Mouse (Mus musculus) heart, adult 8-10 months (tissue): ENCODE results near the gene Sult5a1. TPM values are rescaled to one million over a fixed set of nuclear protein-coding genes. Genes with fewer than 3 reads are reported as not detected.
"Not testable (repeated sequence)": the region's sequence is repeated elsewhere in the genome, so short reads cannot be mapped to it uniquely, and the experiment has no call there.

ENCODE experiments used
- DNase-seq: peaks from one replicate; pipeline ENCODE4 v3.0.0; 2022; ENCODE audit warnings: low spot score
- total RNA-seq, 4 experiments: library from RNA; stranded (reverse); gene quantifications; 2 replicates each; pipeline ENCODE4 v1.2.4; 2022

Gene Sult5a1
- total RNA-seq, 4 experiments from 2014 or later = 0.34 to 0.87 (median 0.60) TPM

DNA sequence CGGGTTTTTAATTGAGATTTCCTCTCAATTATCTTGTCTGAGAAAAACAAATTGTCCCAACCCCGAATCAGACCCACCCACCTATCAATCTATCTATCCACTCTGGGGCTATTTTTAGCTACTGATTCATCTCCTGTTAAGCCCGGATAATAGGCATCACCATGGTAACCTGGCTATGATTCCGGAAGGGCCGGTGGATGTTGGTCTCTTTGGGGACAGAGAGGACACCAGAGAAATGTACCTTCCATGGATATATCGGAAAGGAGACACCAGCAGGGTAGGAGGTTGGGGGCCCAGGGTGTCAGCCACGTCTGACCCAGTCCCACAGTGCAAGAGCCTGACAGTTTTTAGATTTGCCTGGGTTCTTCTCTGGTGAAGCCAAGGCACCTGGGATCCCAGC, 22.7 kb downstream of the Sult5a1 start:
- no peak for DNase-seq

DNA sequence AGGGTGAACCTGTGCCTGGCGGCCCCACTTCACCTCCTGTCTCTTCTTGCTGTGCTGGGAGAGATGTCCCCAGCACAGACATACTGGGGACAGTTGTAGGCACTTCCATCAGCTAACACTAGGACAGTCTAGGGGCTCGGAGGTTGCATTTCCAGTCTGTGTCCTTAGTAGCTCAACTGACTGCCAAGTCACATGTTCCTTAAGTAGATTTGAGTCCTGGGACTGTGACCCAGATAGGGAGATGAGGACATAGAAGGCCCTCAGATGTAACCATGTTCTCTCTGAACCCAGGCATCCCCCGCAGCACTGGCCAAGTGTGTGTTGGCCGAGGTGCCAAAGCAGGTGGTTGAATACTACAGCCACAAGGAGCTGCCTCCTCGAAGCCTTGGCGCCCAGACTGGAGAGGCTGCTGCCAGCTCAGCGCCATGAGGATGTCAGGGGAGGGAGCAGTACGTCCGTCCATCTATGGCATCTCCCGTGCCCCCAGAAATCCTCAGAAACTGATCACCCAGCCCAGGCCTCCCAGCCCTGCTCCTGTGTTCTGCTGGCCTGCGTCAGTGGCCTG, 23.9 kb downstream of the Sult5a1 start:
- no peak for DNase-seq

DNA sequence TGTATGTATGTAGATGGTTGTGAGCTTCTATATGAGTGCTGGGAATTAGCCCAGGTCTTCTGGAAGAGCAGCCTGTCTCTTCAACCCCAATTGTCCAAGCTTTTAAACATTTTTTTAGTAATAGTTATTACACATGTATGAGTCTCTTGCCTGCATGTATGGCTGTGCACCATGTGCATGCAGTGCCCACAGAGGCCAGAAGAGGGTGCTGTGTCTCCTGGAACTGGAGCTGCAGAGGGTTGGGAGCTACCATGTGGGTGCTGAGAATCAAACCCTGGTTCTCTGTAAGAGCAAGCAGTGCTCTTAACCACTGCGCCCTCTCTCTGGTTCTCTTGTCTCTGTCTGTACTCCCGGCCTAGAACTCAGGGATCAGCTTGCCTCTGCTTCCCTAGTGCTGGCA, 25.2 kb downstream of the Sult5a1 start:
- DNase-seq = no peak

DNA sequence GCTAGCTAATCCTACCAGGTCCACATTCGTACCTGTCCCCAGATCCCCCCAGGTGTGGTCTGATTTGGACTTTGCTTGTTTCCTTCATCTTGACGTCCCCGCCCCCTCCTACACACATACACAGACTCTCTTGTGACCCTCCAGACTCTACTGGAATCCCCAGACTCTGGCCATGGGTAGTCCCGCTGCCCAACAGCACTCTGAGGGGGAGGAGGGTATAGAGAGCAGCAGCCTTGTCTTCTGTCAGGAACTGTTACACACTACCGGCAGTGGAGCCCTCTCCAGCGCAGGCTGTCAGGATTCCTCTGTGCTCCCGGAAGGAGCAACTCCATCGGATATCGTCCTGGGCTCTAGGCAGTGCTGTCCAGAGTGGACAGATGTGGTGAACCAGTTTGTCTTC, 27.1 kb downstream of the Sult5a1 start:
- no peak for DNase-seq

DNA sequence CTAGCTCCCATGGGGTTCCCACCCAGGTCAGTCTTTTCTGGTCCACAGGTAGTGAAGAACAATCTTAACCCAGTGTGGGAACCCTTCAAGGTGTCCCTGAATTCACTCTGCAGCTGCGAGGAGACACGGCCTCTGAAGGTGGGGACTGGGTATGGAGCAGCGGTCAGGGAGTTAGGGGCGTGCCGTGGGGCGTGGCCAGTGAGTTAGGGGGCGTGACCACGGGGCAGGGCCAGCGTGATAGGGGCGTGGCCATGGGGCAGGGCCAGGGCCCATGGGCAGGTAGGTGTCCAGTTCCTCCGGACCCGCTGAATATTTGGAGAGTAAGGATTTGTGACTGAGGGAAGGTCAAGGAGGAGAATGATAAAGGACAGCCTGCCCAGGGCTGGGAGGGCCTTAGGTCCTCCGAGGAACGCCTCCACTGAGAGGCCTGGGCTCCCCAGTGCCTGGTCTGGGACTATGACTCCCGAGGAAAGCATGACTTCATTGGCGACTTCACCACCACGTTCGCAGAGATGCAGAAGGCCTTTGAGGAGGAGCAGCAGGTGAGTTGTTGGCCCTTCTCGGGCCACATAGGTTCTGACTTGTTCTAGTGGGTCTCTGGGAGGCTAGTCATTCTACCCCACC, 31.8 kb downstream of the Sult5a1 start:
- no peak for DNase-seq

DNA sequence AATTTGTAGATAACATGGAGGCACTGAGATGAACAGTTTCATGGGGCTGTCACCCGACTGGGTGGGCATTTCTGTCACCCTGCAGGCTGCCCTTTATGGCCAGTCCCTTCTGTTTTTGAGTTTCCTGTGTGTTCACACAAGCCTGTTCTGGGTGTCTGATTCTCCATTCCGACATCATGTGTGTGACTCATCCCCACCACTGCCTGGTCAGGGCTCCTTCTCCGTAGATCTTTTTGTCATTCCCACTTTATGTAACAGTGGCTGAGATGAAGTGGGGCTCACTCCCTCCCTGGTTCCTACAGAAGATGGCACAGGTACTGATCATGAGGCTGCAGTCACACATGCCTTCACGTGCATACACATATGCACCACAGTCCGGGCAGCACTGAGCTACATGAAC, 35.4 kb downstream of the Sult5a1 start:
- no peak for DNase-seq

DNA sequence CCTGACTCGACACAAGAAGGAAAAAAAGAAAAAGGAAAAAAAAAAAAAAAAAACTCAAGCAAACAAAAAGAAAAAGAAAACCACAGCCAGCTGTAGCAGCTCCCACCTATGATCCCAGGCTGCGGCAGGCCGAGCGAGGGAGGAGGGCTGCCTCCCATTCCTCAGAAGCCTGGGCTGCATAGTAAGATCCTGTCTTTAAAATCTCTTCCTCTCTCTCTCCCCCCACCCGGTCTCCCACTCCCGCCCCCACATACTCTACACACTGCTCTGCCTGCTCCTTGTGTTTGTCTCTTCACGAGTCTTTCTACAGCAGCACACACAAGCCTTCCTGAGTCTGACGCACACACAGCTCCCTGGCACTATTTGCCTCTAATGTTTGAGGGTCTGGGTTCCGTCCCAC, 36.1 kb downstream of the Sult5a1 start:
- no peak for DNase-seq

DNA sequence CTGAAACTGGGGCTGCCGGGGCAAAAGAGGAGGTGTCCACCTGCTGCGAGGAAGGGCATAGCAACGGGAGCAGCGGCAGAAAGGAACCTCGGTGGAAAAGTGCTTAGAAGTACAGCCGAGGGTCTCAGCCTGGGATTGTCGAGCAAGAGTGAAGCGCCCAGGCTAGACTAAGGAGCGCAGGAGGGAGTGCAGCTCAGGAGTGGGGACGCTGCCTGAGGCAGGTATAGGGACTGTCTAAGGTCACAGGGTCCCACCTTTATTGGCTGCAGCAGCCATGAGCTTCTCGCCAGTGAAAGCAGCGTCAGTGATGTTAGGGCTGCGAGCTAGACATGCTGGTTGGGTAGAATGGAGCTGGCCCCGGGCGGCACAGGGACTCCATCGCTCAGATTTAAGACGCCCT, 40.4 kb downstream of the Sult5a1 start:
- no peak for DNase-seq

DNA sequence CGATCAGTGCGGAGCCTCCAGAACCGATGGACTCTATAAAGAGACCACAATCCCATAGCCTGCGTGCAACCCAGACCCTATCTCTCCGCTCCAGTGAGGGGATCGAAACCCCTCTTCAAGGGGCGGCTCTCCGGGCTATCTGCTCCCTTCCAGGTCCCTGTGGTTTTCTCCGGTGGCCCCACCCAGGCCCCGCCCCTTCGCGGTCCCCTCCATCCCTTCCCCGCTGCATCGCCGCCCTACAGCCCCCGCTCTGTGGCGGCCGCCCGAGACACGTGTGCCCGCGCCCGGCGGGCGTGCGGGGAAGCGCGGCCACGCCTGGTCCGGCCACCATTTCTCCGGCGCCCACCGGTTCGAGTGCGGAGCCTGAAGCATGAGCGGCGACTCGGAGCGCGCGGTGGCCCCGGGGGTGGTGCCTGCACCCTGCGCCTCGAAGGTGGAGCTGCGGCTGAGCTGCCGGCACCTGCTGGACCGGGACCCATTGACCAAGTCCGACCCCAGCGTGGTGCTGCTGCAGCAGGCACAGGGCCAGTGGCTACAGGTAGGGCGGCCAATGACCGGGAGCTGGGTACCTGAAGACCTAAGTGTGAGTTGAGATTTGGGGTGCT, 40.9 kb downstream of the Sult5a1 start, which contains the start of gene Cpne7:
Gene Cpne7 (plus strand): TSS at position 248 of the 605 bp plus-strand sequence.
- no peak for DNase-seq

DNA sequence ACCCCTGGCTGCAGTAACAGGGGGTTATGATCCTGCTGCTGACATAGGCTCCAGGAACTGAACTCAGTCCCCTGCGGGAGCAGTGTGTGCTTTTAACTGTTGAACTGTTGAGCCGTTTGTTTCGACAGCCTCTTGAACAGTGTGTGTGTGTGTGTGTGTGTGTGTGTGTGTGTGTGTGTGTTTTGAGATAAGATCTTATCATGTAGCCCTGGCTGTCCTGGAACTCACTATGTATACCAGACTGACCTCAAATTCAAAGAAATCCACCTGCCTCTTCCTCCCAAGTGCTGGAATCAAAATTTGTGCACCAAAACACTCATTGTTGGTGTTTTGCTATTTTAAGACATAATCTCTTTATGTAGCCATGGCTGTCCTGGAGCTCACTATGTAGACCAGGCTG, 43.5 kb downstream of the Sult5a1 start:
- DNase-seq = no peak

DNA sequence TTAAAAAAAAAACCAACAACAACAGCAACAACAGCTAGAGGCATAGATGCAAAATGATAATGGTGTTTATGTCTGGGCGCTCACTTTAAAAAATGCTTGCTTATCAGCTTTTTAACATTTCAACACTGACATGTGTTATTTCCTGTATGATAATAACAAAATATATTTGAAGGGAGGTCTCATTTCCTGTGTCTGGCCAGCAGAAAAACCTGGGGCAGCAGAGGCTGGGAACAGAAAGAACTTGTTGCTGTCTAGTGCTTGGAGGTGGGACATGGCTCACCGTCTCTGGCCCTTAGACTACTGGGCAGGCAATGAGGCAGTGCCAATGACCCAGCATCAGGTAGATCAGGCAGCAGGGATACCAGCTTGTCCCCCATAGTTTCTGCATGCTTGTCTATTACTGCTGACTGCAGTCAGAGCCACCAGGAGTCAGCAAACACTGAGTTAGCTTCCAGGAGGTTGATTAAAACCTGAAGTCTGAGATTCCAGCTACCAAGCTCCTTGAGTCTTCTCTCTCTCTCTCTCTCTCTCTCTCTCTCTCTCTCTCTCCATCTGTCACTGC, 44.1 kb downstream of the Sult5a1 start:
- DNase-seq = no peak

DNA sequence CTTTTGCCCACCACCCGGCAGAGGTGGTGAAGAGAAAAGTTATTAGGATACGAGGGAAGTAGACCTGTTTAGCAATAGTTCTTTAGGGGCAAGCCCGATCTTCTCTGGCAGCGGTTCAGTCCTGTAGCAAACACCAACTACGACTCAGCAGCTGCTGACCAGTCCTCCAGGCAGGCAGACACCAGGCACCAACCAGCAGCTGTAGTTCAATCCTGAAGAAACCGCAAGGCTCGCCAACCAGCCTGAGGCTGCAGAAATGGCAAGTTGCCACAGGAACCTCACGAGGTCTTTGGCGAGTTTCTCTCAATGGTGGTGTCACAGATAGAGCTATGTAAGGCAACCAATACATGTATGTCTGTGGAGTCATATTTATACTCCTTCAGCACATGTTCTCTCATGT, 45.2 kb downstream of the Sult5a1 start:
- DNase-seq = no peak

DNA sequence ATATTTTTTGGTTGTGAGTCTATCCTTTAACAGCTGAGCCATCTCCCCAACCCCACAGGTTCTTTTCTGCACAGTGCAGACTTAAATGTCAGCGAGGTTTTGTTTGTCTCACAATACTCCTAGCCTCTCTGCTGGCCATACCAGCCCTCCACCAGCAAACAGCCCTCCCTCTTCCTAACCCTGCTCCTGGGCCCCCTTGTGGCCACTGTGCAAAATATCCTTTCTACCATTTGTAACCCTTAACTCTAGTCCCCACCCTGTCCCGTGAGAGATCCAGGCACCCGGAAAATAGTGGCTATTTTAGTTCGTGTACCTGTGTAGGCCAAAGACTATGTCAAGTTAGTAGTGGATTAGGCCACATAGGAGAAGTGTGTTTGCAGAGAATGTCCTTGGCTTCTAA, 47.5 kb downstream of the Sult5a1 start:
- no peak for DNase-seq

DNA sequence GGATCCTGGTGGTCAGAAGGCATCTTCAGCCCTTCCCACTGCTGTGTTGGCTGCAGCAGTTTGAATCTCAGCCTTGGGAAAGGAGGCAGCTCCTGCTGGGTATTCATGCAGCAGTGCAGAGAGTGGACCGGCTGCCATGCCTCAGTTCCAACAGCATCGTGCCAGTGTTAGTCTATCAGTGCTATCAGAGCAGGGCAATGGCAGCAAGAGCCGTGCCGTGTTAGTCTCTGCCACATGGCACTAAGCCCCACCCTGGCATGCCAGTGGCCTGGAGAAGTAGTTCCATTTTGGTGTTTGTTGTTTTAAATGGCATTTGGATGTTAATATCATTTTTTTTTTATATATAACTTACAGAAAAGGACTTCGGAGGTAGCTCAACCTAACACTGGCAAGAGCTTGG, 49.2 kb downstream of the Sult5a1 start:
- no peak for DNase-seq

DNA sequence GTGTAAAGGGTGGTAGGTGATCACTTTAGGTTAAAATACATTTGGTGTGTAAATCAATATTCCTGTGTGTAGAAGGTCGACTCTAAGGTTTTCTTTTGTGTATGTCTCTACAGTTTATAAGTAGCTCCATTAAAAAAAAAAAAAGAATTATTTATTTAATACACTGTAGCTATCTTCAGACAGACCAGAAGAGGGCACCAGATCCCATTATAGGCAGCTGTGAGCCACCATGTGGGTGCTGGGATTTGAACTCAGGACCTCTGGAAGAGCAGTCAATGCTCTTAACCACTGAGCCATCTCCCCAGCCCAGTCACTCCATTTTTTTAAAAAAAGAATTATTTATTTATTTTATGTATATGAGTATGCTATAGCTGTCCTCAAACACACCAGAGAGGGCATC, 50.1 kb downstream of the Sult5a1 start:
- DNase-seq = no peak

DNA sequence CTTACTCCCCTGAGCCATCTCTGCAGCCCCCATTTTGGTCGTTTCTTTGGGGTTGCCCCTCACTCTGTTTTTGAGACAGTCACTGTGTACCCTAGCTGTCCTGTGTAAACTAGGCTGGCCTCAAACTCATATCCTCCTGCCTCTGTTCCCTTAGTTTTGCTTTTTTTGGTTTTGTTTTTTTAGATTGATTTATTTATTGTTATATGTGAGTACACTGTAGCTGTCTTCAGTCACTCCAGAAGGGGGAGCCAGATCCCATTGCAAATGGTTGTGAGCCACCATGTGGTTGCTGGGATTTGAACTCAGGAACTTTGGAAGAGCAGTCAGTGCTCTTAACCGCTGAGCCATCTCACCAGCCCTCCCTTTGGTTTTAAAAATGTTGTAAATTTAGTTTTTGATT, 51.6 kb downstream of the Sult5a1 start:
- DNase-seq = no peak

DNA sequence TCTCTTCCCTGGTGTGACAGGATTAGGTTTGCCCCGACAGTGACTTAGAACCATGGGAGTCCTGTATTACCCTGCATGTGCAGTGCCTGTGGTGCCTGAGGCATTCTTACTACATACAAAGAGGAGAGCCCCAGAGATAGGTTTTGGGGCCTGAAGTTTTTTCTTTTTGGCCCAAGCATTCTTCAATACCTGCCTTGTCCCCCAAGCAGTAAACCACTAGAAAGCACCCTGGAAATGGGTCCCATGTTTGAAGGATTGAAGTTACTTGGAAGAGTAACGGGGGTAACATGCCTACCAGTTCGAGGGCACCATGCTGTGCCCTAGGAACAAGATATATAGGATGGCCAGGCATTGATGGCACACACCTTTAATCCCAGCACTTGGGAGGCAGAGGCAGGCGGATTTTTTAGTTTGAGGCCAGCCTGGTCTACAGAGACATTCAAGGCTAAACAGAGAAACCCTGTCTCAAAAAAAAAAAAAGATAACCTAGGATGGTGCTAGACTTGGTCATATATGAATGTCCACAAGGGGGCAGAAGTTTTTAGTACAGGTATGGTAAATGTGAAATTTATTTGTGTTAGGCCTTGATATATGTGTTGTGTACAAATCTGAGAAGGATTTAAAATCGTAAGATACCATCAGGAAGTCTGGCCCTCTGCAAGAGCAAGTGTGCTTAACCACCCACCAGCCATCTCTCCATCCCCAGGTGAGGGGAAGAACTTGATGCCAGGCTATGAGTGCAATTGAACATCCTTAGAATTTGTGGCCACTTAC, 52.4 kb downstream of the Sult5a1 start:
- peak; percentile 33 for DNase-seq

DNA sequence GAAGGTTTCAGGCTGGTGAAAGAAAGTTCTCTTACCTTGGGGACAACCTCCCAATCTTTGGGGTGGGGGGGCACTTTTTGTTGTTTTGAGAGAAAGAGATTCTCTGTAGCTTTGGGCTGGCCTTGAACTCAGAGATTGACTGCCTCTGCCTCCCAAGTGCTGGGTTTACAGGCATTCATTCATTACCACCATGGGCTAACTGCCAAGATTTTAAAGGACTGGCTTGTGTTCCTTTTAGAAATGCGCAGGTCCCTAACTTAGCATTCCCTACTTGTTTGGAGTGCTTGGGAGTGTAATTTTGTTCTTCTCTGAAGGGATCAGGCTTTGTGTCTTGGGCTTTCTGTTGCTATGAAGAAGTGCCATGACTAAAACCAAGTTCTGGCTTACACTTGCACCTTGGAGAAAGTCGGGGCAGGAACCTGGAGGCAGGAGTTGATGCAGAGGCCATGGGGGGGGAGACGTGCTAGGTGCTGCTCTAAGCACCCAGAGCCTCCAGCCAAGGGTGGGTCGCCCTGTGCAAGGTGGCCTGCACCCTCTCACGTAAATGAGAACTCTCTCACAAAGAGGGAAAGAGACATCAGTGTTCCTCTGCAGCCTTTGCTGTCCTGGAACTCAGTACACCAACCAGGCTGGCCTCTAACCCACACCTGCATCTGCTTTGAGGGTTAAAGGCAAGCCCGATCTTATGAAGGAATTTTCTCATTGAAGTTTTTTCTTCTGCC, 53.9 kb downstream of the Sult5a1 start:
- no peak for DNase-seq

DNA sequence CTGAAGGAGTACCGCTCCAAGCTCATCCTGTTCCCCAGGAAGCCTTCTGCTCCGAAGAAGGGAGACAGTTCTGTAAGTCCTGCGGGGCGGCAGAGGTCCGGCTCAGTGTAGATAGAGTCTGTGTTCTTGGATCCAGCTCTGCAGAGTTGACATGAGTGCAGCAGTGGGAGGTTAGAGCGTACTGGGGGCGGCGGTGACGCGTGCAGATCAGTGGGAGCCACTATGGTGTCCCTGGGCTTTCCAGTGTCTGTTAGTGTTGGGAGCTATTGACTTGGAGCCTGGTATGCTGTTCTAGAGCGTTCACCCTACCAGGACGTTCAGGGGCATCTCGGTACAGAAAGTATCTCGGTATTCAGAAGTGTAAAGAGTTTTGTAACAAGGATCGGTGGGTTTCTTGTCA, 54.8 kb downstream of the Sult5a1 start:
- no peak for DNase-seq

DNA sequence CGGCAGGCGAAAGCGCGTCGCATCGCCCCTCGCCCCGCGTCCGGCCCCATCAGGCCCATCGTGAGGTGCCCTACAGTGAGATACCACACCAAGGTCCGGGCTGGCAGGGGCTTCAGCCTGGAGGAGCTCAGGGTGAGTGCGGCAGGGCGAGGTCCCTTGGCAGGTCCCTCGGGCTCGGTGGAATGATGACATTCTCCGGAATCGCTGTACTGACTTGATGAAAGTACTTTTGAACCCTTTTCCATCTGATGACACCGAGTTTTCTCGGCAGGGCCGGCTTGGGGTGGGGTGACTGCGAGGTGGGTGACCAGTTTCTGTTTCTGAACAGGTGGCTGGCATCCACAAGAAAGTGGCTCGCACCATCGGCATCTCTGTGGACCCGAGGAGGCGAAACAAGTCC, 55.3 kb downstream of the Sult5a1 start:
- DNase-seq = not testable (repeated sequence)
